Mouse (Mus musculus): ENCODE data around the gene Fam204a.

Fam204a gene

DNA sequence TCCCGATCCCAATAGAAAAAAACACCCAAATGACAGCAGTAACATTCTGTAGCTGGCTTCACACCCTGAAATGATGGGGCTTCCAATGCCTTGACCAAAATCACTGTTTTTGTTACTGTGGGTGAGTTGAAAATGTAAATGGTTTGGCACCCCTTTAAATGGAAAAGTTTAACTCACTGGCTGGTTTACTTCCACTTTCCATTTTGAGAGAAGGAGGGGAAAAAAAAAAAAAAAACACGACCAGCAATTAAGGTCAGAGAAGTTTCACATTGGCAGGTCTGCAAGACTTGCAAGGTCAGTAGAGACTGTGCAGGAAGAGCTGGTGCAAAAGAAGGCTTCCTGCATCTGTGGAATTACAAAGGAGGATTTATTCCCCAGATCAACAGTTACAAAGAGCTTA, 61.1 kb downstream of the Fam204a start:
- no peak for DNase-seq (ENCODE audit: extremely low spot score, low read depth, low spot score)

DNA sequence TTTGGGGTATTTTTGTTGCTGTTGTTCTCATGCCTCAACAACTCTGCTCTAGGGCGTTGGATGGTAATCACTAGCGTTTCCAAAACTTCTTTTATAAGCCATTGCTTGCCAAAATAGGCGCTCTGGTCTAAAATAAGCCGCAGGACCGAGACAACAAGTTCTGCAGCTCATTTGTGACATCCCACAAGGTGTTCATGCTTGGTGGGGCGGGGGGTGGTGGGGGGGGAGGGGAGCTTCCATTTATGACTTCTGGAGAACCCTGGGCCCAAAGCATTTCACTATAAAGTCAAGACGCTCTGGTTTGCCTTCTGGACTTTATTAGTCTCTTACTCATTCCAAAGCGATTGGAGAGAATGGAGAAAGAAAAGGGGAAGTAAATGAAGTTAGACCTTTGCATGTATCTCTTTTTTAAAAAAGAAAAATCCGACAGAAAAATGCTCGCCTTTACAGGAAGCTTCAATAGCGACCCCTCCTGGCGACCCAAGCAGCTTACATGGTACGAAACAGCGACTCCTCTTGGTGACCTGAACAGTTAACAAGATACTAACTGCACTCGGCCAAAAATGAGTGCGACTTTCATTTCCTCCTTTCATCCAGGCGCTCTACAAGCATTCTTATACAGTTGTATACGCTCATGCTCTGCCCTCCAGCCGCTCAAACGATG, 65.8 kb downstream of the Fam204a start:
- DNase-seq (ENCODE audit: extremely low spot score, low read depth, low spot score), result no peak

DNA sequence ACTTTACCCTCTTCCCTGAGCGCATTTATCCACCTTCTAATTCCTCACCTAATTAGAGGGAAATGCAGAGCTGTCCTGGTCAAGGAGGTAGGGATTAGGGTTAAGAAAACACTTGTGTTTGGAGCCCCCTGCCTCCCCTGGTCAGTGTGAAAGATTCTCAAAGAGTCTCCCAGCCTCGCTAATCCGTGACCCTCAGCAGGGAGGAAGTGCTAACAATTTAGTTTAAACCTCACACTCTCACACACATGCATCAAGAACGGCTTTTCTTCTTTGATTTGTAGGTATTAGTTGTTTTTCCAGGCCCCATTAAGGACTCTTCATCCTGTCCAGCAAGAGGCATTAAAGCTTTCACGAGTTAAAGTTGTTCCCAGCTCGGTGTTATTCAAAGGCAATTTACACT, 66.7 kb downstream of the Fam204a start:
- DNase-seq (ENCODE audit: extremely low spot score, low read depth, low spot score), result no peak

DNA sequence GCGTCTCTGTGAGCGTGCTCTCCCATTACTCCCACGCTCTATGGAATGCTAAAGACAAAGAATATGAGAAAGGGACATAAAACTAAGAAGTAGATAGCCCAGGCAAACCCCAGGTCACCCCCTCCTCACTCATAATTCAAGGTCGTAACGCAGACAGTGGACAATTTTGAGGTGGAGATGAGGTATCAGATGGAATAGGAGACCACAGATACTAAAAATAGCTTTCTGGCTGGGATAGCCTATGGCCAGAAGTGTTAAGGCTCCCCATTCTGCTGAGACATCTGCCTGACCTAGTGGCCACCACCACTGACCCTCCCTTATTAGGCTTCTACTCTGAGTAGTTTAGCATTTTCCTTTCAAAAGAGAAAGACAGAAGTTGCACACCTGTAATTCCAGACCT, 71.2 kb downstream of the Fam204a start:
- DNase-seq (ENCODE audit: extremely low spot score, low read depth, low spot score), result no peak

DNA sequence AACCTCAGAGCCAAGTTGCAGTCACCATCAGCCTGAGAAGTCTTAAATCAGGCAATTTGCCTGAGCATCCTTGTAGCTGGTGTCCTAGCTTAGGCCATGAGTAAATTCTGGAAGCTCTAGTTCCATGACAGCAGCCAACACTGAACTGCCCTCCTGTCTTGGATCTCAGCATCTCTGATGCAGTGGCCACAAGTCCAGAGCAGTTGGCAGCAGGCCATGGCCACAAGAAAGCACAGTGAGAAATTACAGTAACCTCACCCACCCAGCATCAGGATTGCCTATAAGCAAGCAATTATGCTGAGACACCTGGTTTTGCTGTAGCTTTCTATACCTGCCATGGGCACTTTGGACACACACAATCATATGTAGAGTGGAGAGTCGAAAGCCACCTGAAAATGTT, 73.4 kb downstream of the Fam204a start:
- no peak for DNase-seq (ENCODE audit: extremely low spot score, low read depth, low spot score)

DNA sequence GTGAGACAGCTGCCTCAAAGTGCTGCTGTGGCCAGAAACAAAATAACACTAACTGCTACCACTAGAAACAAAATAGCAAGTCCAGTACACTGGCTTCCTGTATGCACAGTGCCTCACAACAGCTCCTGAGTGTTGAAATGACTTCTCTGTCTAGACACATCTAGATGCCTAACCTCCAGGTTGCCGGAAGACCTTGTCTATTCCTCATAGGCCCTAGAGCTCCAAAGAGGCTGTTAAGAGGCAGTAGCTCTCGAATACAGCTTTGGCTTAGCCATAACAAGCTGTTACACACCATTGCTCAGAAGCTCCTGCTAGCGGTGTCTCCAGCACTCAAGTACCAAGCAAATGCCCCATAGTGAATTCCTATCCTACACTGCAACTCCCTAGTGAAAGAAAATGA, 76.4 kb downstream of the Fam204a start:
- no peak for DNase-seq (ENCODE audit: extremely low spot score, low read depth, low spot score)

DNA sequence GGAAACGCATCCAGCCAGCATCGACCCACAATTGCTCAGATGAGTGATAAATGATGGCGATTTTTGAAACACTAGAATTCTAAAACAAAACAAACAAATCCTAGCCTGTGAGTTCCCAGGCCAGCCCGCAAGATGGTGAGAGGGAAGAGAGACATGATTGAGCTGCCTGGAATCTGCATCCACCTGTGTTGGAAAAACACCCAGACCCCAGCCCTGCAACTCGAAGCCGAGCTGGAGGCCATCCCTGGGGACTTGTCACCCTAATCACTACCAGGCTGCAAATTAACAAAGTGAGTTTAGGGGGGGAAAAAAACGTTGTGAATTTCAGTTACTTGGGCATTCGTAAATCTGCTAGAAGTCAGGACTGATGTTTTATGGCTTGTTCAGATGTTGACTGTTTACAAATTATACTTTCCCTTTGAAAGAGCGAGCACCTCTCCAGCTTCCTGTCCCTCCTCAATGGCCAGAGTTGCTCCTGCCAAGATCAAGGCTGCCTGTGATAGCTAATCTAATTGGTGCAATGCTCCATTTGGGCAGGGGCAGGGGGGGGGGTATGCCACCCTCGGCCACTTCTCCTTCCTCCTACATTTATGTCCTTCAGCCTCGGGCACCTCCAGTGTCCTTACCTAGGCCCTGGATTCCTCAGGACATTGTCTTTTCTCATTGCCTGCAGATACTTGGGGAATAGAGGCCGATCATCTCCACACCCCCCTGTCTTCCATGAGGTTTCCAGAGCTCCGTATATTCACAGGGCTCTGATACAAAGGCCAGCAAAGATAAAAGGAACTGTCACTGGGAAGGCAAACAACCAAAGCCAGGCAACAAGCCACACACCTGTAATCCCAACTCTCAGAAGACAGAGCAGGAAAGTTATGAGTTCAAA, 77.2 kb downstream of the Fam204a start:
- no peak for DNase-seq (ENCODE audit: extremely low spot score, low read depth, low spot score)

Data from hindlimb bud, embryonic 11.5 days (tissue).